11 mouse cellular contexts compared by ENCODE assay signal in genomic region chr7:44247971-44248370, GRCm38 (mm10). TPM values are rescaled to one million over a fixed set of nuclear protein-coding genes. Genes with fewer than 3 reads are reported as not detected.
A peak's percentile ranks its signal among the peaks of the same experiment; 100 is the strongest.
DNase-seq lines count a peak whose midpoint lies in the region; ATAC-seq and TF ChIP-seq lines count a peak whose summit lies in the region.
"Had no signal": no experiment of that assay in that cellular context is flagged by ENCODE, and none has a peak within 500 bp of the region (broad histone marks: within the 10 kb centered on the region; RNA-seq: fewer than 3 reads in every experiment).

No protein-coding gene starts in this region.

- H3K4me2 ChIP-seq in limb, embryonic 12.5 days = peak overlapping the region; percentile 83
- peak overlapping the region; percentile 67 for H3K4me2 ChIP-seq in neural tube, embryonic 15.5 days

- H3K4me3 ChIP-seq in layer of hippocampus, adult 2 months = peak overlapping the region; percentile 99; the same call in 1 of the 2 replicates
- peak overlapping the region; percentile 92 for H3K4me3 ChIP-seq in forebrain, embryonic 10.5 days
- H3K4me3 ChIP-seq in limb, embryonic 12.5 days (replicated peaks) = peak overlapping the region; percentile 85
- H3K4me3 ChIP-seq in neural tube, embryonic 15.5 days (replicated peaks) = peak overlapping the region; percentile 92

- H3K36me3 ChIP-seq in forebrain, embryonic 10.5 days (replicated peaks) = peaks cover 52% of the 10 kb centered on the region
- peaks cover 50% of the 10 kb centered on the region for H3K36me3 ChIP-seq in limb, embryonic 12.5 days
- H3K36me3 ChIP-seq in neural tube, embryonic 15.5 days = peaks cover 38% of the 10 kb centered on the region

- H3K27me3 ChIP-seq in forebrain, embryonic 10.5 days (ENCODE audit: poor library complexity, severe bottlenecking) = no peaks in the 10 kb centered on the region
- H3K27me3 ChIP-seq in limb, embryonic 12.5 days = no peaks in the 10 kb centered on the region
- H3K27me3 ChIP-seq in neural tube, embryonic 15.5 days (replicated peaks) = no peaks in the 10 kb centered on the region

- ATAC-seq in limb, embryonic 12.5 days (ENCODE audit: insufficient number of reproducible peaks, insufficient read depth, low FRiP score, low TSS enrichment, low read depth) = no peak
- no peak for ATAC-seq in neural tube, embryonic 15.5 days (ENCODE audit: low FRiP score)

- DNase-seq in layer of hippocampus, adult 2 months (ENCODE audit: low spot score in 2 of 2) = no peak
- DNase-seq in layer of hippocampus, postnatal 25 days (ENCODE audit: extremely low spot score in 1 of 2, low spot score in 1 of 2) = no peak
- no peak for DNase-seq in forebrain, embryonic 10.5 days (ENCODE audit: extremely low spot score, low spot score)
- DNase-seq in testis, postnatal 10 days (ENCODE audit: low spot score) = no peak
- DNase-seq in adrenal gland, postnatal 36 days = no peak
- no peak for DNase-seq in urinary bladder, postnatal 25 days (ENCODE audit: low spot score)
- DNase-seq: lung, postnatal 14 days had no signal

- 0 out of 2 replicates have a peak overlapping the region, but pooled peaks have one; percentile 95 for H3K9ac ChIP-seq in limb, embryonic 12.5 days (replicated peaks)
- H3K9ac ChIP-seq in neural tube, embryonic 15.5 days (replicated peaks) = peak overlapping the region; percentile 98; the same call in 1 of the 2 replicates

- peaks cover 30% of the 10 kb centered on the region for H3K4me1 ChIP-seq in forebrain, embryonic 10.5 days
- H3K4me1 ChIP-seq in limb, embryonic 12.5 days (replicated peaks) = peaks cover 16% of the 10 kb centered on the region
- peaks cover 45% of the 10 kb centered on the region for H3K4me1 ChIP-seq in neural tube, embryonic 15.5 days

- no peaks in the 10 kb centered on the region for H3K9me3 ChIP-seq in forebrain, embryonic 10.5 days
- no peaks in the 10 kb centered on the region for H3K9me3 ChIP-seq in limb, embryonic 12.5 days
- H3K9me3 ChIP-seq in neural tube, embryonic 15.5 days (replicated peaks) = no peaks in the 10 kb centered on the region

- WGBS in forebrain, embryonic 10.5 days = 95% methylated on average over 2 of the region's 2 CpGs
- WGBS in limb, embryonic 12.5 days = 94% methylated on average over 2 of the region's 2 CpGs
- 93% methylated on average over 2 of the region's 2 CpGs for WGBS in neural tube, embryonic 15.5 days

- no peak overlapping the region for H3K27ac ChIP-seq in layer of hippocampus, adult 2 months
- H3K27ac ChIP-seq in forebrain, embryonic 10.5 days = no peak overlapping the region
- H3K27ac ChIP-seq in limb, embryonic 12.5 days = no peak overlapping the region
- 0 out of 2 replicates have a peak overlapping the region, but pooled peaks have one; percentile 18 for H3K27ac ChIP-seq in neural tube, embryonic 15.5 days (replicated peaks)

- no peak for TF ChIP-seq CTCF in layer of hippocampus, adult 2 months (conservative IDR thresholded peaks at IDR 0.05)

RNA-seq across cellular contexts. Expression of gene 2410002F23Rik, which starts 1.4 kb away (rescaled TPM):
- 10 to 100 TPM; 87.8 to 90.3 TPM for total RNA-seq in layer of hippocampus, adult 2 months (2021)
- total RNA-seq in layer of hippocampus, postnatal 25 days (2021) = 10 to 100 TPM; 75.3 to 94.3 TPM
- polyA plus RNA-seq in forebrain, embryonic 10.5 days (2016; fragmentation: Nextera tagmentation; extraction: Ambion mirVana) = 197 and 209 TPM in 2 replicates
- polyA plus RNA-seq in limb, embryonic 12.5 days (2016; fragmentation: Nextera tagmentation; extraction: Ambion mirVana) = 209 and 214 TPM in 2 replicates
- polyA plus RNA-seq in neural tube, embryonic 15.5 days (2015; fragmentation: Nextera tagmentation; extraction: Ambion mirVana) = 198 and 218 TPM in 2 replicates
- 100 to 1,000 TPM in 1 of 2 experiments, 10 to 100 TPM in 1; 99.6 to 120 TPM for total RNA-seq in adrenal gland, postnatal 36 days (2021)

RNA-seq across cellular contexts. Expression of gene 1700028J19Rik, which starts 1.5 kb away (rescaled TPM):
- under 1 TPM; 0.79 to 0.92 TPM for total RNA-seq in layer of hippocampus, adult 2 months (2021)
- total RNA-seq in layer of hippocampus, postnatal 25 days (2021) = 1 to 10 TPM; 1.1 to 1.3 TPM
- 1.3 and 1.4 TPM in 2 replicates for polyA plus RNA-seq in forebrain, embryonic 10.5 days (2016; fragmentation: Nextera tagmentation; extraction: Ambion mirVana)
- polyA plus RNA-seq in limb, embryonic 12.5 days (2016; fragmentation: Nextera tagmentation; extraction: Ambion mirVana) = 0.76 and 0.87 TPM in 2 replicates
- polyA plus RNA-seq in neural tube, embryonic 15.5 days (2015; fragmentation: Nextera tagmentation; extraction: Ambion mirVana) = 1.3 and 1.5 TPM in 2 replicates
- total RNA-seq in adrenal gland, postnatal 36 days (2021) = under 1 TPM; 0.43 to 0.63 TPM

RNA-seq across cellular contexts. Expression of gene Acp4, which starts 9.2 kb away (rescaled TPM):
- total RNA-seq in layer of hippocampus, adult 2 months (2021) = not detected
- total RNA-seq in layer of hippocampus, postnatal 25 days (2021) = not detected
- 0.12 TPM in 1 of 2 replicates, not detected in the other for polyA plus RNA-seq in forebrain, embryonic 10.5 days (2016; fragmentation: Nextera tagmentation; extraction: Ambion mirVana)
- 0.28 TPM in 1 of 2 replicates, not detected in the other for polyA plus RNA-seq in limb, embryonic 12.5 days (2016; fragmentation: Nextera tagmentation; extraction: Ambion mirVana)
- 0.11 and 0.15 TPM in 2 replicates for polyA plus RNA-seq in neural tube, embryonic 15.5 days (2015; fragmentation: Nextera tagmentation; extraction: Ambion mirVana)
- not detected for total RNA-seq in adrenal gland, postnatal 36 days (2021)
- total RNA-seq: heart, adult 8-10 months had no signal
- polyA plus RNA-seq: small intestine, adult 2 months had no signal

RNA-seq across cellular contexts. Expression of gene Gm36864, which starts 12.0 kb away (rescaled TPM):
- not detected for total RNA-seq in layer of hippocampus, adult 2 months (2021)
- not detected for total RNA-seq in layer of hippocampus, postnatal 25 days (2021)
- not detected in 2 replicates for polyA plus RNA-seq in forebrain, embryonic 10.5 days (2016; fragmentation: Nextera tagmentation; extraction: Ambion mirVana)
- polyA plus RNA-seq in limb, embryonic 12.5 days (2016; fragmentation: Nextera tagmentation; extraction: Ambion mirVana) = 0.14 TPM in 1 of 2 replicates, not detected in the other
- not detected in 2 replicates for polyA plus RNA-seq in neural tube, embryonic 15.5 days (2015; fragmentation: Nextera tagmentation; extraction: Ambion mirVana)
- not detected for total RNA-seq in adrenal gland, postnatal 36 days (2021)
- total RNA-seq: heart, adult 8-10 months had no signal
- polyA plus RNA-seq: small intestine, adult 2 months had no signal

RNA-seq across cellular contexts. Expression of gene Gm15517, which starts 13.3 kb away (rescaled TPM):
- total RNA-seq in layer of hippocampus, adult 2 months (2021) = not detected
- total RNA-seq in layer of hippocampus, postnatal 25 days (2021) = not detected
- 1.2 TPM in 1 of 2 replicates, not detected in the other for polyA plus RNA-seq in forebrain, embryonic 10.5 days (2016; fragmentation: Nextera tagmentation; extraction: Ambion mirVana)
- polyA plus RNA-seq in limb, embryonic 12.5 days (2016; fragmentation: Nextera tagmentation; extraction: Ambion mirVana) = not detected in 2 replicates
- polyA plus RNA-seq in neural tube, embryonic 15.5 days (2015; fragmentation: Nextera tagmentation; extraction: Ambion mirVana) = not detected in 2 replicates
- not detected for total RNA-seq in adrenal gland, postnatal 36 days (2021)
- total RNA-seq: heart, adult 8-10 months had no signal
- polyA plus RNA-seq: small intestine, adult 2 months had no signal
